Mouse (Mus musculus): Measurements from ENCODE around the gene Nfatc3. TPM values are rescaled to one million over a fixed set of nuclear protein-coding genes. Genes with fewer than 3 reads are reported as not detected.
A peak's percentile ranks its signal among the peaks of the same experiment; 100 is the strongest.

The Nfatc3 gene
- polyA plus RNA-seq, 1 experiment from 2014 or later = 8.9 TPM

DNA sequence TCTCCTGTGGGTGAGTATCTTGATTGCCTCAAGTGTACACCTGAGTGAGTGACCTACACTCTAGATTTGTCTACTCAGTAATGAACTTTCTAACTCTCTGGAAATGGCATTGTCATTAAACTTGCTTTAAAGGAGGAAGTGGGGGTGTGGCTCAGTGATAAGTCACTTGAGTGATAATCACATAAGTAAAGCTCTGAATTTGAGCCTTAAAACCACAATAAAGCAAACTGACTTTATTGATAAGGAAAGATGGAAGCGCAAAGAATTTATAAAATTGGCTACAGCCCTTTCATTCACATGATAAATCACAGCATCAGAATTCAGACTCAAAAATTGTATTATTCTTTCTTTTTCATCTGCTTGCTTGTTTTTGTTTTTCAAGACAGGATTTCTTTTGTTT is 98.8 kb downstream of the Nfatc3 start:
- Histone ChIP-seq H3K4me2 (replicated peaks; ENCODE audit: low read depth, low read length) (no peak overlapping the region), H3K36me3 (ENCODE audit: control insufficient read depth, insufficient read depth, low read length) (peaks cover 10% of the 10 kb centered on the region; the same call in 1 of the 2 replicates)
- WGBS = 89% methylated on average over 1 of the region's 1 CpGs

DNA sequence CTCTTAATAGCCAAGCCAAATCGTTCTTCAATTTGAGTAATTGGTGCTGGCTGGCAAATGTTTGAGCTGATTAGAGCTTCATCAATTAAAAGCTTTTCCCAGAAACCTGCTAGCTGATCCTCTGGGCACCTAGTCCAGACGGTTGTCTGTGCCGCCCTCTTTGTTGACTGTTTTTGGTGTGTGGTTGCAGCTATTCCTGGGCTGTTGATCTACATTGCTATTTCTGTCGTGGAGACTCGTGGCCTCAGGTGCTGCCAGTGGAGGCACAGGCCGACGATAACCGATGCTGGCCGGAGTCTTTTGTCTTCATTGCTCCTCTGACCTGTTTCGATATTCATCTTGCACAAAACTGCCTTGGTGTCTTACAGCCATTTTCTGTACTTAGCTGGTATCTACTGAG is 99.7 kb downstream of the Nfatc3 start:
- no peaks in the 10 kb centered on the region for H3K27me3 ChIP-seq (ENCODE audit: control insufficient read depth, insufficient read depth, low read length)
- no peak overlapping the region for H3K4me2 ChIP-seq (replicated peaks; ENCODE audit: low read depth, low read length)
- no peak overlapping the region for H3K4me3 ChIP-seq (ENCODE audit: low read length)
- no peak for ATAC-seq (ENCODE audit: low FRiP score, low TSS enrichment)
- WGBS = 90% methylated on average over 10 of the region's 10 CpGs
- no peaks in the 10 kb centered on the region for H3K4me1 ChIP-seq (ENCODE audit: control insufficient read depth, insufficient read depth, low read length)
- H3K9ac ChIP-seq (ENCODE audit: low read depth, low read length) = no peak overlapping the region
- H3K36me3 ChIP-seq (ENCODE audit: control insufficient read depth, insufficient read depth, low read length) = peaks cover 16% of the 10 kb centered on the region; the same call in 1 of the 2 replicates
- H3K9me3 ChIP-seq (ENCODE audit: control insufficient read depth, low read length) = no peaks in the 10 kb centered on the region
- no peak overlapping the region for H3K27ac ChIP-seq (ENCODE audit: low read depth, low read length)

More for the DNA sequence above, 98.8 kb downstream of the Nfatc3 start:
- no peaks in the 10 kb centered on the region for H3K9me3 ChIP-seq (ENCODE audit: control insufficient read depth, low read length)
- no peak overlapping the region for H3K27ac ChIP-seq (ENCODE audit: low read depth, low read length)
- ATAC-seq (ENCODE audit: low FRiP score, low TSS enrichment) = no peak
- no peak overlapping the region for H3K4me3 ChIP-seq (ENCODE audit: low read length)
- no peak overlapping the region for H3K9ac ChIP-seq (ENCODE audit: low read depth, low read length)
- H3K4me1 ChIP-seq (ENCODE audit: control insufficient read depth, insufficient read depth, low read length) = no peaks in the 10 kb centered on the region
- H3K27me3 ChIP-seq (ENCODE audit: control insufficient read depth, insufficient read depth, low read length) = no peaks in the 10 kb centered on the region

DNA sequence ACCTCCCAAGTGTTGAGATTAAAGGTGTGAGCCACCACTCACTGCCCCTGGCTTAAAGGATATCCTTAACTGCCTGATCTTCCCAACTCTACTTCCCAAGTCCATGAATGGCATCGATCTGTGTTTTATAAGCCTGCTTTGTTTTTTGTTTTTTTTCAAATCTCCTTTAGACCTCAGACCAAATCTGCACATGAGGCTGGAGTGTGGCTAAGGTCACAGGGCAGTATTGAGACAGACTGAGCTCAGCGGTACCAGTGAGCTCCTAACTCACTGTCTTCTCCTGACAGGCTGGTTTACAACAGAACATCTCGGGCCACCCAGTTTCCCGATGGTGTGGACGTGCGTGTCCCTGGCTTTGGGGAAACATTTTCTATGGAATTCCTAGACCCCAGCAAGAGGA is 101.2 kb downstream of the Nfatc3 start:
- Histone ChIP-seq H3K27me3 (ENCODE audit: control insufficient read depth, insufficient read depth, low read length) (no peaks in the 10 kb centered on the region), H3K4me2 (replicated peaks; ENCODE audit: low read depth, low read length) (no peak overlapping the region), H3K9ac (ENCODE audit: low read depth, low read length) (no peak overlapping the region), H3K4me3 (ENCODE audit: low read length) (no peak overlapping the region), H3K36me3 (ENCODE audit: control insufficient read depth, insufficient read depth, low read length) (peaks cover 19% of the 10 kb centered on the region; the same call in 1 of the 2 replicates), H3K27ac (ENCODE audit: low read depth, low read length) (no peak overlapping the region), H3K9me3 (ENCODE audit: control insufficient read depth, low read length) (no peaks in the 10 kb centered on the region), H3K4me1 (ENCODE audit: control insufficient read depth, insufficient read depth, low read length) (no peaks in the 10 kb centered on the region)
- WGBS = 90% methylated on average over 6 of the region's 6 CpGs
- ATAC-seq (ENCODE audit: low FRiP score, low TSS enrichment) = no peak

DNA sequence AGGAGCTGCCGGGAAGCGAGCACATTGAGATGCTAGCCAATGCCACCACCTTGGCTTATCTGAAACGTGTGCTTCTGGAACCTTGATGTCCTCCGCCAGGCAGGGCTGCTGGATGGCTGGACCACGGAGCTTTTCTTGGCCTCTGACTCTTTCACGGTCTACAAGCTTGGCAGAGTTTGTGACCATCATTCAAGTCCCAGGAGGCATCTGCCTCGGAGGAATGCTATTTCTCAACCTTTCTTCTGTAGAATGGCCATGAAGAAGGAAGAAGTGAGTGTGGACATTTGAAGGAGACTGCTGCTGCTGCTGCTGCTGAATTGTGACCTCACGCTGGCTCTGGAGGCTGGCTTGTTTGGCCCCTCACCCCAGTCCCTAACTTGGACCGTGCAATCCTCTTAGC is 104.6 kb downstream of the Nfatc3 start:
- Histone ChIP-seq H3K4me1 (ENCODE audit: control insufficient read depth, insufficient read depth, low read length) (peaks cover 5% of the 10 kb centered on the region; the same call in 1 of the 2 replicates), H3K27ac (ENCODE audit: low read depth, low read length) (no peak overlapping the region), H3K36me3 (ENCODE audit: control insufficient read depth, insufficient read depth, low read length) (peaks cover 18% of the 10 kb centered on the region; the same call in 1 of the 2 replicates), H3K4me3 (ENCODE audit: low read length) (no peak overlapping the region), H3K4me2 (replicated peaks; ENCODE audit: low read depth, low read length) (no peak overlapping the region), H3K27me3 (ENCODE audit: control insufficient read depth, insufficient read depth, low read length) (no peaks in the 10 kb centered on the region), H3K9ac (ENCODE audit: low read depth, low read length) (no peak overlapping the region), H3K9me3 (ENCODE audit: control insufficient read depth, low read length) (no peaks in the 10 kb centered on the region)
- 90% methylated on average over 9 of the region's 9 CpGs for WGBS
- no peak for ATAC-seq (ENCODE audit: low FRiP score, low TSS enrichment)

DNA sequence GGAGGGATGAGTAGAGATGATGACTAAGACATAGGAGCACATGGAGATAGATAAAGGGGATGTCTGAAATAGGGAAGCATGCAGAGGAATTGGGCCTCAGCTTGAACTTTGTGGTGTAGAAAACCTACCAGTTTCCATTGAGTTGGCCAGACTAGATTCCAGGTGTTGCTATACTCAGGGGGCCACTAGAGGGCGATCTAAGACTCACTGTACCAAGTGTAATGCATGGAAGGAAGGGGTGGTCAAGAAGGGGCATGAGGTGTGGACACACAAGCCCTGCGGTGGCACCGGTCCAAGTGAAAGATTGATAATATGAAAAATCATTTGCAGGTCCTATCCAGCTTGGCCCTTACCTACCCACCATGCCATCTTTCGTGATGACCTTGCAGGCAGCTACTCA is 106.8 kb downstream of the Nfatc3 start:
- H3K4me1 ChIP-seq (ENCODE audit: control insufficient read depth, insufficient read depth, low read length) = peaks cover 14% of the 10 kb centered on the region; the same call in 1 of the 2 replicates
- WGBS = 50% methylated on average over 4 of the region's 4 CpGs
- H3K27ac ChIP-seq (ENCODE audit: low read depth, low read length) = no peak overlapping the region
- no peak overlapping the region for H3K4me2 ChIP-seq (replicated peaks; ENCODE audit: low read depth, low read length)
- H3K36me3 ChIP-seq (ENCODE audit: control insufficient read depth, insufficient read depth, low read length) = peaks cover 18% of the 10 kb centered on the region; the same call in 1 of the 2 replicates
- H3K4me3 ChIP-seq (ENCODE audit: low read length) = no peak overlapping the region
- no peaks in the 10 kb centered on the region for H3K9me3 ChIP-seq (ENCODE audit: control insufficient read depth, low read length)
- H3K27me3 ChIP-seq (ENCODE audit: control insufficient read depth, insufficient read depth, low read length) = no peaks in the 10 kb centered on the region
- H3K9ac ChIP-seq (ENCODE audit: low read depth, low read length) = no peak overlapping the region
- no peak for ATAC-seq (ENCODE audit: low FRiP score, low TSS enrichment)

DNA sequence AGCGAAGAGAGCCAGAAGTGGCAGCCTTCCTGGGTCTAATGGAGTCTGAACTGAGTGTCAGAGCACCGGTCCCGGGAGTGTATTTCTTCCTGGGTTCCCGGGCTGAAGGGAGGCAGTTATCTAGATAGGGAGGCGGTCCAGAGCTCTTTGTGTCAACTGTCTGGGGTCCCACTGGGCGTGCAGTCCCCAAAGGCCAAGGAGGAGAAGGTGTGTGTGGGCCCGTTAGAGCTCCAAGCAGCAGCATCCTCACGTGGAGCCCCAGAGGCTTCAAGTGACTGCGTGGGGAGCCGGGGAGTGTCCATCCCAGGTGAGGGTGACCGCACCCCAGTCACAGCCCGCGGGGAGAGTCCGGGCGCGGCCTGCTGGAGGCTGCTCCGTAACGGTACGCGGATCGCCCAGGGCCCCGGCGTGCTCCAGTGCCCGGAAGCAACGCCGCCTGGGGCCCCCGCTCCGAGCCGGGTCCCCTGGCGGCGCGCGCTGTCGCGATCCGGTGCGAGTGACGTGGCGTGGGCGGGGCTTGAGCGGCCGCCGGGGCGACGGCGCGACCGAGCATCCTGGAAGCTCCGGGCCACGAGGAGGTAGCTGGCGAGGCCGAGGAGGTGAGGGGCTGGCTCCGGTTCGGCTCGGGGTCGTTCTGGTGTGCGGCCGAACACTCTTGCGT is 109.8 kb downstream of the Nfatc3 start, which contains the start of gene Slc7a6:
Gene Slc7a6, plus strand, starts transcription at position 502 of the 661 bp plus-strand sequence.
- H3K27ac ChIP-seq (ENCODE audit: low read depth, low read length) = peak within 1 kb of the TSS; percentile 69
- under 1% methylated on average over 54 of the region's 59 CpGs for WGBS
- H3K27me3 ChIP-seq (ENCODE audit: control insufficient read depth, insufficient read depth, low read length) = no peaks in the 10 kb centered on the region
- peaks cover 8% of the 10 kb centered on the region; the same call in 1 of the 2 replicates for H3K36me3 ChIP-seq (ENCODE audit: control insufficient read depth, insufficient read depth, low read length)
- peak within 1 kb of the TSS; percentile 80 for H3K4me3 ChIP-seq (ENCODE audit: low read length)
- H3K9me3 ChIP-seq (ENCODE audit: control insufficient read depth, low read length) = no peaks in the 10 kb centered on the region
- H3K4me2 ChIP-seq (replicated peaks; ENCODE audit: low read depth, low read length) = peak within 1 kb of the TSS; percentile 92
- peak within 1 kb of the TSS; percentile 81 for H3K9ac ChIP-seq (ENCODE audit: low read depth, low read length)
- peaks cover 14% of the 10 kb centered on the region; the same call in 1 of the 2 replicates for H3K4me1 ChIP-seq (ENCODE audit: control insufficient read depth, insufficient read depth, low read length)
- ATAC-seq (ENCODE audit: low FRiP score, low TSS enrichment) = peak; percentile 85

DNA sequence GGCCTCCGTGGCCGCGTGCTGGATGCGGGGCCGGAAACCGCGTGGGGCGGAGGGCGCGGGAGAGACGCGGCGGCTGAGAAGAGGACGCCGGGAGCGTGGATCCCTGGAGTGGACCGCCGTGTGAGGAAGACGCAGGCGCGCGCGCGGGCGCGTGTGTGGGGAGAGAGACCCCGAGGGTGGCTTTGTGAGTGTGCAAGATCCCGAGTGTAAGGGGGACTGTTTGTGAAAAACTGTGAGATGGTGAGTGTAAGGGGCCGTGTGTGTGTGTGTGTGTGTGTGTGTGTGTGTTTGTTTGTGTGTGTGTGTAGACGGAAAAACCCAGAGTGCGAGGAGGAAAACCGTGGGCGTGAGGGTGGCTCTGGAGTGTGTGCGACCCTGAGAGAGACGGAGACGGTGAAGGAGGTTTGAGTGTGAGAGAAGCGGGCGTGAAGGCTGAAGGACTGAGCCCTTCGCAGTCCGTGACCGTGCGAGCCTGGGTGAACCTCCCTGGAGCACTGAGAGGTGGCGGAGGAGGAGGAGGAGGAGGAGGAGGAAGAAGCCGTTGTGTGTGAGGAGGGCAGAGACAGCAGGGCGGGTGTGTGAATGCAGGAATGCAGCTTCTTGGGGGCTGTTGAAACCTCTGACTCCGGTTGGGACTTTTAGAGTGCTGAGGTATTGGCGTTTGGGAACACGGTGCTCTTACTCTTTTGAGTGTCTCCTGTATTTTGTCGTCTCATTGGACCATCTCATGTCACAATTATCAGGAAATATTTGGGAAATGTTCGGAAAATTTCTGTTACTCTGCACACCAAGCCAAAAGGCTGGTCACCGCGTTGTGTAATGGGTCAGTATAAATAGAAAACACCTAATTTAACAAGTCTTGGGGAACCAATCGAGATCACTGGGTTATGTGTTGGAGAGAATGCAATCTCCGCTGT is 110.6 kb downstream of the Nfatc3 start:
- peaks cover 14% of the 10 kb centered on the region; the same call in 1 of the 2 replicates for H3K4me1 ChIP-seq (ENCODE audit: control insufficient read depth, insufficient read depth, low read length)
- no peaks in the 10 kb centered on the region for H3K27me3 ChIP-seq (ENCODE audit: control insufficient read depth, insufficient read depth, low read length)

DNA sequence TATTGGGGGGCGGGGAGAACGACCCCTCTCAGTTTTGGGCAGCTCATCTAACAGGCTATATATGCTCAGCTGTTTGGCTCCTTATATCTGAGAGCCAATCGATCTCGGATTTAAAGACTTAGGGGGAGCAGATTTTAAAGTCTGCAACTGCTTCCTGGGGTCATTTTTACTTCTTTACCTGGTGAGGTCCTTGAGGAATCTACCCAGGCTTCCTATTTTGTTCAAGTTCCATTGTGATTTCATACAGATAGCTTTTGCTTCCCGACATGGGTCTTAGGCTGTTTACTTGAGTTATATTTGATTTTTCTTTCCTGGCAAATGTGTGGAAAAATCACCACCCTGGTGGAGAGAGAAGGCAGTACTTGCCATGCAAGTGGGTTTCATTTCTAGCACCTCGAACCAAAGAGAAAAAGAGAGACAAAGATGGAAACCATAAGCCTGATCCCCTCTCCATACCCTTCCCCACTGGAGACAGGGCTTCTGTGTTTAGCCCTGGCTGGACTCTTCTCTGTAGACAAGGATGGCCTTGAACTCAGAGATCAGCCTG is 111.4 kb downstream of the Nfatc3 start:
- peak overlapping the region; percentile 80 for H3K4me3 ChIP-seq (ENCODE audit: low read length)
- no peaks in the 10 kb centered on the region for H3K36me3 ChIP-seq (ENCODE audit: control insufficient read depth, insufficient read depth, low read length)
- H3K4me1 ChIP-seq (ENCODE audit: control insufficient read depth, insufficient read depth, low read length) = peaks cover 14% of the 10 kb centered on the region; the same call in 1 of the 2 replicates
- WGBS = 26% methylated on average over 6 of the region's 6 CpGs
- no peak for ATAC-seq (ENCODE audit: low FRiP score, low TSS enrichment)
- no peak overlapping the region for H3K27ac ChIP-seq (ENCODE audit: low read depth, low read length)
- no peaks in the 10 kb centered on the region for H3K27me3 ChIP-seq (ENCODE audit: control insufficient read depth, insufficient read depth, low read length)
- H3K4me2 ChIP-seq (replicated peaks; ENCODE audit: low read depth, low read length) = peak overlapping the region; percentile 92
- H3K9me3 ChIP-seq (ENCODE audit: control insufficient read depth, low read length) = no peaks in the 10 kb centered on the region
- H3K9ac ChIP-seq (ENCODE audit: low read depth, low read length) = peak overlapping the region; percentile 81

More for the DNA sequence above, 110.6 kb downstream of the Nfatc3 start:
- peak; percentile 53 for ATAC-seq (ENCODE audit: low FRiP score, low TSS enrichment)
- H3K36me3 ChIP-seq (ENCODE audit: control insufficient read depth, insufficient read depth, low read length) = 0 out of 2 replicates have a peak, but pooled peaks cover 3% of the 10 kb centered on the region
- peak overlapping the region; percentile 69 for H3K27ac ChIP-seq (ENCODE audit: low read depth, low read length)
- under 1% methylated on average over 54 of the region's 54 CpGs for WGBS
- no peaks in the 10 kb centered on the region for H3K9me3 ChIP-seq (ENCODE audit: control insufficient read depth, low read length)
- H3K9ac ChIP-seq (ENCODE audit: low read depth, low read length) = peak overlapping the region; percentile 81
- H3K4me2 ChIP-seq (replicated peaks; ENCODE audit: low read depth, low read length) = peak overlapping the region; percentile 92
- peak overlapping the region; percentile 80 for H3K4me3 ChIP-seq (ENCODE audit: low read length)

All from kidney, embryonic 14.5 days (tissue).